Mouse (Mus musculus) bone marrow macrophage, adult 2 months (primary cell): ENCODE results near the gene Hexb.

ENCODE experiments used
- CTCF ChIP-seq: IDR thresholded peaks from 2 replicates; pipeline ENCODE4 v1.5.1; 2012; ENCODE audit warnings: low read depth, mild to moderate bottlenecking, low read length, moderate library complexity
- POLR2A ChIP-seq: IDR thresholded peaks from 2 replicates; pipeline ENCODE4 v1.6.1; 2012; ENCODE audit warnings: mild to moderate bottlenecking, low read depth, low read length, borderline replicate concordance

- TF ChIP-seq POLR2A, result no peak
- TF ChIP-seq CTCF, result no peak
These were observed 47.0 kb upstream of the Hexb start for GRCm38 (mm10) chr13:97245157-97245556.
